Mouse (Mus musculus) neutrophil, adult 5-6 weeks (primary cell): ENCODE data around the gene Spata21. TPM values are rescaled to one million over a fixed set of nuclear protein-coding genes. Genes with fewer than 3 reads are reported as not detected.
A peak's percentile ranks its signal among the peaks of the same experiment; 100 is the strongest.

Experiments used
- ATAC-seq: fragments of 151-379, 151-347 bp; 2 replicates; pipeline ENCODE4 v1.8.0; 2017; ENCODE audit warnings: mild to moderate bottlenecking, moderate TSS enrichment; ENCODE audit not compliant: insufficient number of reproducible peaks, poor library complexity, low FRiP score, severe bottlenecking; ENCODE audit errors: extremely low read depth
- total RNA-seq: library from RNA; stranded (forward); fragments of 200-1000 nt; gene quantifications from 2 replicates; pipeline ENCODE4 v1.2.3, GENCODE M21; 2017

The Spata21 gene
- total RNA-seq = not detected in 2 replicates

- no peak for ATAC-seq
Measured at GRCm38 (mm10) chr4:141088033-141088432, at the start of gene Spata21. Gene Spata21, plus strand, starts transcription at chr4:141088333.

GRCm38 (mm10) chr4:141041117-141041516, 47.0 kb upstream of the Spata21 start:
- ATAC-seq = no peak

GRCm38 (mm10) chr4:141044816-141045215, 43.3 kb upstream of the Spata21 start:
- peak; percentile 52; the same call in 1 of the 2 replicates for ATAC-seq

GRCm38 (mm10) chr4:141048810-141049475, 39.2 kb upstream of the Spata21 start:
- ATAC-seq = no peak

GRCm38 (mm10) chr4:141049476-141049835, 38.7 kb upstream of the Spata21 start:
- ATAC-seq = no peak

- no peak for ATAC-seq
Measured at GRCm38 (mm10) chr4:141052442-141052841, 35.7 kb upstream of the Spata21 start.

GRCm38 (mm10) chr4:141053138-141053537, 35.0 kb upstream of the Spata21 start:
- ATAC-seq = no peak

GRCm38 (mm10) chr4:141053568-141054161, 34.5 kb upstream of the Spata21 start:
- ATAC-seq = no peak

GRCm38 (mm10) chr4:141056970-141057369, 31.2 kb upstream of the Spata21 start:
- ATAC-seq = no peak

GRCm38 (mm10) chr4:141058835-141059234, 29.3 kb upstream of the Spata21 start:
- no peak for ATAC-seq

GRCm38 (mm10) chr4:141059616-141060425, 28.3 kb upstream of the Spata21 start:
- ATAC-seq = no peak

GRCm38 (mm10) chr4:141060426-141061301, 27.5 kb upstream of the Spata21 start, which contains the start of gene Crocc:
Gene Crocc, minus strand, starts transcription at chr4:141060550.
- ATAC-seq = peak; percentile 85

- ATAC-seq = no peak
Measured at GRCm38 (mm10) chr4:141064104-141064659, 24.0 kb upstream of the Spata21 start.

- peak; percentile 66 for ATAC-seq
Measured at GRCm38 (mm10) chr4:141065123-141065522, 23.0 kb upstream of the Spata21 start.

- ATAC-seq = no peak
Measured at GRCm38 (mm10) chr4:141066709-141067515, 21.2 kb upstream of the Spata21 start.

GRCm38 (mm10) chr4:141067516-141068046, 20.6 kb upstream of the Spata21 start:
- no peak for ATAC-seq

GRCm38 (mm10) chr4:141068655-141069054, 19.5 kb upstream of the Spata21 start:
- ATAC-seq = no peak

GRCm38 (mm10) chr4:141069731-141070130, 18.4 kb upstream of the Spata21 start:
- ATAC-seq = peak; percentile 40; the same call in 1 of the 2 replicates
